Mouse (Mus musculus) liver, adult (tissue): ENCODE results near the gene Pten.
A peak's percentile ranks its signal among the peaks of the same experiment; 100 is the strongest.

Source experiments
- GATA4 ChIP-seq: IDR thresholded peaks from 2 replicates; pipeline ENCODE4 v1.6.1; 2014; ENCODE audit warnings: mild to moderate bottlenecking, low read length; ENCODE audit not compliant: insufficient replicate concordance

Gene Pten

GRCm38 (mm10) chr19:32756900-32757725 is at the start of gene Pten:
TSS of gene Pten (plus strand) at chr19:32757497.
- peak; percentile 10; the same call in 1 of the 2 replicates for TF ChIP-seq GATA4

- TF ChIP-seq GATA4, result no peak
These were observed 48.3 kb upstream of the Pten start for GRCm38 (mm10) chr19:32708996-32709395.

- TF ChIP-seq GATA4, result no peak
These were observed 47.0 kb upstream of the Pten start for GRCm38 (mm10) chr19:32710288-32710687.

GRCm38 (mm10) chr19:32711761-32712541 is 45.3 kb upstream of the Pten start:
- no peak for TF ChIP-seq GATA4

- no peak for TF ChIP-seq GATA4
These were observed 44.7 kb upstream of the Pten start for GRCm38 (mm10) chr19:32712588-32713042.

GRCm38 (mm10) chr19:32713471-32713870 is 43.8 kb upstream of the Pten start:
- TF ChIP-seq GATA4, result no peak

GRCm38 (mm10) chr19:32715201-32715600 is 42.1 kb upstream of the Pten start:
- no peak for TF ChIP-seq GATA4

GRCm38 (mm10) chr19:32715681-32716080 is 41.6 kb upstream of the Pten start:
- no peak for TF ChIP-seq GATA4

GRCm38 (mm10) chr19:32717590-32717989 is 39.7 kb upstream of the Pten start:
- no peak for TF ChIP-seq GATA4

- TF ChIP-seq GATA4, result no peak
These were observed 37.0 kb upstream of the Pten start for GRCm38 (mm10) chr19:32720319-32720718.

GRCm38 (mm10) chr19:32723817-32724216 is 33.5 kb upstream of the Pten start:
- no peak for TF ChIP-seq GATA4

GRCm38 (mm10) chr19:32726451-32727325 is 30.6 kb upstream of the Pten start:
- no peak for TF ChIP-seq GATA4

- TF ChIP-seq GATA4, result no peak
These were observed 27.5 kb upstream of the Pten start for GRCm38 (mm10) chr19:32729785-32730184.

- TF ChIP-seq GATA4, result no peak
These were observed 24.4 kb upstream of the Pten start for GRCm38 (mm10) chr19:32732922-32733321.

- TF ChIP-seq GATA4, result no peak
These were observed 19.5 kb upstream of the Pten start for GRCm38 (mm10) chr19:32737844-32738243.
